Mouse (Mus musculus) adrenal gland, adult 8-10 months (tissue): ENCODE results near the gene Nfe2l2. TPM values are rescaled to one million over a fixed set of nuclear protein-coding genes. Genes with fewer than 3 reads are reported as not detected.
"Not testable (repeated sequence)": the region's sequence is repeated elsewhere in the genome, so short reads cannot be mapped to it uniquely, and the experiment has no call there.

Experiments
- DNase-seq: peaks from one replicate; pipeline ENCODE4 v3.0.0; 2022
- microRNA-seq, 2 experiments: library from miRNA; unstranded; fragments of <30 nt; microRNA quantifications; one replicate each; pipeline ENCODE4 v1.2.0; 2022
- total RNA-seq, 4 experiments: library from RNA; stranded (reverse); gene quantifications; 2 replicates each; pipeline ENCODE4 v1.2.4; 2022

The Nfe2l2 gene
- total RNA-seq, 4 experiments from 2014 or later: 93.7 to 115 (median 107) TPM

- peak; percentile 74 for DNase-seq
Observed at GRCm38 (mm10) chr2:75642795-75643550, 61.5 kb downstream of the Nfe2l2 start.

- not testable (repeated sequence) for DNase-seq
Observed at GRCm38 (mm10) chr2:75642312-75642711, 62.1 kb downstream of the Nfe2l2 start.

- not testable (repeated sequence) for DNase-seq
Observed at GRCm38 (mm10) chr2:75639535-75639934, 64.9 kb downstream of the Nfe2l2 start.

GRCm38 (mm10) chr2:75637822-75638221, 66.6 kb downstream of the Nfe2l2 start:
- DNase-seq: not testable (repeated sequence)

GRCm38 (mm10) chr2:75637361-75637760, 67.1 kb downstream of the Nfe2l2 start:
- no peak for DNase-seq

GRCm38 (mm10) chr2:75637055-75637304, 67.5 kb downstream of the Nfe2l2 start:
- DNase-seq: not testable (repeated sequence)

GRCm38 (mm10) chr2:75636261-75637054, 68.0 kb downstream of the Nfe2l2 start:
- peak; percentile 31 for DNase-seq

GRCm38 (mm10) chr2:75634431-75634830, 70.0 kb downstream of the Nfe2l2 start:
- DNase-seq: not testable (repeated sequence)

- no peak for DNase-seq
Observed at GRCm38 (mm10) chr2:75633784-75634183, 70.7 kb downstream of the Nfe2l2 start.

GRCm38 (mm10) chr2:75633381-75633780, 71.1 kb downstream of the Nfe2l2 start:
- no peak for DNase-seq

GRCm38 (mm10) chr2:75632721-75633181, 71.7 kb downstream of the Nfe2l2 start:
- no peak for DNase-seq

GRCm38 (mm10) chr2:75632043-75632442, 72.4 kb downstream of the Nfe2l2 start:
- DNase-seq: no peak

- no peak for DNase-seq
Observed at GRCm38 (mm10) chr2:75631421-75631820, 73.0 kb downstream of the Nfe2l2 start.

GRCm38 (mm10) chr2:75628487-75628886, 76.0 kb downstream of the Nfe2l2 start:
- DNase-seq: no peak

- no peak for DNase-seq
Observed at GRCm38 (mm10) chr2:75626597-75627440, 77.6 kb downstream of the Nfe2l2 start.

Small RNA genes within 50 kb of the gene (microRNA-seq; reads per million reads assigned to microRNA genes)
- 0 reads per million in 2 experiments for gene Gm24574

Other genes starting within 250 kb of the Nfe2l2 start
- gene Hnrnpa3, start 45.4 kb downstream of the Nfe2l2 start, total RNA-seq: 100 to 1,000 TPM; 269 to 378 (median 343) TPM
- 10 to 100 TPM; 36.7 to 39.1 (median 39.1) TPM for gene Agps, start 127.5 kb upstream of the Nfe2l2 start, total RNA-seq
- gene Ttc30b, start 233.9 kb upstream of the Nfe2l2 start, total RNA-seq: 10 to 100 TPM; 22.0 to 25.8 (median 22.5) TPM